Mouse (Mus musculus) forebrain, embryonic 14.5 days (tissue): ENCODE measurements around the gene Psma4. TPM values are rescaled to one million over a fixed set of nuclear protein-coding genes. Genes with fewer than 3 reads are reported as not detected.

Experiments
- ATAC-seq: fragments of 200-750 bp; cut with Nextera tagmentation; 2 replicates; pipeline ENCODE4 v1.8.0; 2017; ENCODE audit warnings: mild to moderate bottlenecking, moderate library complexity
- DNase-seq: peaks from one replicate; pipeline ENCODE4 v3.0.0-alpha.2; 2015; ENCODE audit warnings: low spot score
- H3K27ac ChIP-seq: fragments of 300-500 bp; sonication (generic); 2 replicates; pipeline ENCODE4 v1.5.1; 2014; ENCODE audit warnings: low read depth, mild to moderate bottlenecking, control low read depth, low read length, moderate library complexity
- H3K27me3 ChIP-seq: fragments of 300-500 bp; sonication (generic); replicated peaks from 2 replicates; pipeline ENCODE4 v1.6.1; 2014; ENCODE audit warnings: low read length, control low read depth, mixed read lengths; ENCODE audit not compliant: control insufficient read depth, insufficient read depth
- H3K36me3 ChIP-seq: fragments of 300-500 bp; sonication (generic); 2 replicates; pipeline ENCODE4 v1.6.1; 2014; ENCODE audit warnings: low read length, control low read depth; ENCODE audit not compliant: control insufficient read depth, insufficient read depth
- H3K4me1 ChIP-seq: fragments of 300-500 bp; sonication (generic); 2 replicates; pipeline ENCODE4 v1.6.1; 2014; ENCODE audit warnings: antibody characterized with exemption, low read length, control low read depth; ENCODE audit not compliant: control insufficient read depth, insufficient read depth
- H3K4me2 ChIP-seq: fragments of 300-500 bp; sonication (generic); 2 replicates; pipeline ENCODE4 v1.6.1; 2014; ENCODE audit warnings: mild to moderate bottlenecking, control low read depth, low read length
- H3K4me3 ChIP-seq: fragments of 300-500 bp; sonication (generic); 2 replicates; pipeline ENCODE4 v1.5.1; 2014; ENCODE audit warnings: low read depth, low read length, control low read depth
- H3K9ac ChIP-seq: fragments of 300-500 bp; sonication (generic); 2 replicates; pipeline ENCODE4 v1.6.1; 2014; ENCODE audit warnings: mild to moderate bottlenecking, low read length, control low read depth, moderate library complexity
- H3K9me3 ChIP-seq: fragments of 300-500 bp; sonication (generic); replicated peaks from 2 replicates; pipeline ENCODE4 v1.6.1; 2016; ENCODE audit warnings: low read length, control low read depth, mixed read lengths; ENCODE audit not compliant: control insufficient read depth
- WGBS: fragments of 180-500 bp; shearing (Covaris S2); extraction: QIAGEN DNeasy Blood & Tissue Kit; methylation state at CpG from one replicate; pipeline ENCODE4 v1.1.7; 2014; 5-methylcytosine and 5-hydroxymethylcytosine counted together
- polyA plus RNA-seq: library from polyadenylated mRNA; unstranded; fragments of >200 nt; fragmentation: Nextera tagmentation; extraction: Ambion mirVana; gene quantifications from 2 replicates; pipeline ENCODE4 v1.2.1, GENCODE M21; 2014

Gene Psma4
- 323 and 355 TPM in 2 replicates for polyA plus RNA-seq

- H3K4me3 ChIP-seq: peak within 1 kb of the TSS; percentile 93
- no peaks in the 10 kb centered on the region for H3K9me3 ChIP-seq
- peak within 1 kb of the TSS; percentile 92 for H3K27ac ChIP-seq
- H3K4me1 ChIP-seq: peaks cover 11% of the 10 kb centered on the region
- WGBS: under 1% methylated on average over 65 of the region's 65 CpGs
- DNase-seq (peak; percentile 97), ATAC-seq (peak; percentile 100)
- H3K4me2 ChIP-seq: peak within 1 kb of the TSS; percentile 60
- H3K36me3 ChIP-seq: peaks cover 28% of the 10 kb centered on the region
- H3K9ac ChIP-seq: peak within 1 kb of the TSS; percentile 86
- no peaks in the 10 kb centered on the region for H3K27me3 ChIP-seq
These were observed at the start of gene Psma4, which contains the start of gene AY074887 for GRCm38 (mm10) chr9:54950575-54951321. Gene Psma4 (plus strand): TSS chr9:54950790. Gene AY074887 (minus strand): TSS chr9:54950998.

DNA sequence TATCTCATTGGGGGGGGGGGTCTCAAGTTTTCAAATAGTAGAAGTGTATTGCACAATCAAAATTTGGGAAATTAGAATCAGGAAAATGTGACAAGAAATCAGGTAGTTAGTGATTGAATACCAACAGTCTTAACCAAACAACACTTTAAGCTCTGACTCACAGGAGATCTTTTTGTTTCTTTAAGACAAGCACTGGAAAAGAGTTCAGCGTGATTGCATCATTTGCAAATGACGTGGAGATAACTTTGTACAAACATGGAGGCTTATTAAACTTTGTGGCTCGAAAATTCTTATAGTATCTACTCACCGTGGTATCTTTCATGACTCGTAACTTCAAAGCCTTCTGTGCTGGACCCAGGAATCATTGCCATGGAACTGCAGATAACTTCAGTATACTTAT, 41.1 kb upstream of the Psma4 start:
- Histone ChIP-seq H3K9me3 (no peaks in the 10 kb centered on the region), H3K36me3 (peaks cover 59% of the 10 kb centered on the region), H3K9ac (no peak overlapping the region), H3K4me3 (no peak overlapping the region), H3K4me1 (no peaks in the 10 kb centered on the region), H3K27ac (no peak overlapping the region), H3K4me2 (no peak overlapping the region), H3K27me3 (no peaks in the 10 kb centered on the region)
- no peak for ATAC-seq
- WGBS: 94% methylated on average over 5 of the region's 5 CpGs
- DNase-seq: no peak

DNA sequence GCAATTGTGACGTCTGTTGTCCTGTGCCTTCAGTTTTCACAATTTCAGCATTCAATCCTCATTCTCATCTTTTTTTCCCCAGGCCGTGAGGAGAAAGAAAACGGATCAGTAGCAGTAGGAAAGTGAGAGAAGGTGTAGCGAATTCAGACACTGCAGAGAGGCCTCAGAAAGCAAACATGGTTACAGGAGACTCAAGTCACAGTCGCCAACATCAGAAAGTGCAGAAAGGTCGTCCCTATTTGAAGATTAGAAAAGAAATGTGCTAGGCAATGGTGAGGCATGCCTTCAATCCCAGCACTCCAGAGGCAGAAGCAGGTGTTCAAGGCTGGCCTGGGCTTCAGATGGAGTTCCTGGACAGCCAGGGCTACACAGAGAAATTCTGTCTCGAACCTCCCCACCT, 35.0 kb upstream of the Psma4 start:
- Histone ChIP-seq H3K4me2 (no peak overlapping the region), H3K9me3 (no peaks in the 10 kb centered on the region), H3K36me3 (peaks cover 12% of the 10 kb centered on the region), H3K27me3 (no peaks in the 10 kb centered on the region), H3K27ac (no peak overlapping the region), H3K9ac (no peak overlapping the region), H3K4me1 (peaks cover 6% of the 10 kb centered on the region; the same call in 1 of the 2 replicates), H3K4me3 (no peak overlapping the region)
- WGBS: 65% methylated on average over 7 of the region's 7 CpGs
- DNase-seq (no peak), ATAC-seq (no peak)

- Histone ChIP-seq H3K27me3 (no peaks in the 10 kb centered on the region), H3K9me3 (no peaks in the 10 kb centered on the region), H3K27ac (no peak overlapping the region), H3K4me1 (peaks cover 6% of the 10 kb centered on the region; the same call in 1 of the 2 replicates), H3K36me3 (peaks cover 7% of the 10 kb centered on the region), H3K4me3 (no peak overlapping the region), H3K4me2 (peak overlapping the region; percentile 82), H3K9ac (no peak overlapping the region; the same call in 1 of the 2 replicates)
- DNase-seq (peak; percentile 10), ATAC-seq (peak; percentile 4; the same call in 1 of the 2 replicates)
- WGBS: 64% methylated on average over 8 of the region's 8 CpGs
These were observed 34.2 kb upstream of the Psma4 start for GRCm38 (mm10) chr9:54916401-54916800.

GRCm38 (mm10) chr9:54917010-54917677, 33.4 kb upstream of the Psma4 start, which contains the start of gene Hykk:
Gene Hykk (plus strand): TSS chr9:54917283.
- Histone ChIP-seq H3K9ac (peak within 1 kb of the TSS; percentile 72), H3K27ac (no peak within 1 kb of the TSS), H3K9me3 (no peaks in the 10 kb centered on the region), H3K4me3 (peak within 1 kb of the TSS; percentile 64), H3K36me3 (no peaks in the 10 kb centered on the region; the same call in 1 of the 2 replicates), H3K4me2 (peak within 1 kb of the TSS; percentile 82), H3K4me1 (peaks cover 6% of the 10 kb centered on the region; the same call in 1 of the 2 replicates), H3K27me3 (no peaks in the 10 kb centered on the region)
- WGBS: under 1% methylated on average over 34 of the region's 34 CpGs
- DNase-seq (peak; percentile 98), ATAC-seq (peak; percentile 98)

DNA sequence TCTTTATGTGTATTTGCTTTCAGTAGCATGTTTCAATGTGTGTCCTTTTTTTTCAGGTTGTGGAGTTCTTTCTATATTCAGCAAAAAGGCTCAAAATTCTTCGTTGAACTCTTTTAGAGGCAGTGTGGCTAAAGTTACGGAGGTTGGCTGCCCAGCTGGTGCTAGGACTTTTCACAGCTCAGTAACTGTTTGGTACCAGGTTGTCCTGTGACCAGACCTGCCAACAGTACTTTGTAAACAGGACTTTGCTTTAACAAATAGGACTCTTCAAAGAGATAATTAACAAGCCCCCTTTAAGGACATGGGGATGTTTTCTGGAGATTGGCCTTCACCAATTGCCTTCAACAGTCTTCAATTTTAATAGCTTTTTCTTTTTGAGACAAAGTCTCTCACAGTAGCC, 32.4 kb upstream of the Psma4 start:
- DNase-seq (no peak), ATAC-seq (no peak)
- Histone ChIP-seq H3K4me1 (peaks cover 6% of the 10 kb centered on the region; the same call in 1 of the 2 replicates), H3K36me3 (no peaks in the 10 kb centered on the region), H3K27ac (no peak overlapping the region), H3K9ac (no peak overlapping the region), H3K9me3 (no peaks in the 10 kb centered on the region), H3K27me3 (no peaks in the 10 kb centered on the region), H3K4me3 (no peak overlapping the region), H3K4me2 (no peak overlapping the region)
- 70% methylated on average over 2 of the region's 2 CpGs for WGBS

- WGBS: 96% methylated on average over 5 of the region's 5 CpGs
- peaks cover 6% of the 10 kb centered on the region; the same call in 1 of the 2 replicates for H3K4me1 ChIP-seq
- H3K36me3 ChIP-seq: no peaks in the 10 kb centered on the region
- no peaks in the 10 kb centered on the region for H3K27me3 ChIP-seq
- H3K4me2 ChIP-seq: no peak overlapping the region
- no peak overlapping the region for H3K4me3 ChIP-seq
- no peaks in the 10 kb centered on the region for H3K9me3 ChIP-seq
- DNase-seq: no peak
- no peak overlapping the region for H3K9ac ChIP-seq
- H3K27ac ChIP-seq: no peak overlapping the region
- ATAC-seq: no peak
These were observed 31.8 kb upstream of the Psma4 start for GRCm38 (mm10) chr9:54918781-54919180.

GRCm38 (mm10) chr9:54919946-54920345, 30.6 kb upstream of the Psma4 start:
- Histone ChIP-seq H3K4me3 (no peak overlapping the region), H3K27ac (no peak overlapping the region), H3K36me3 (no peaks in the 10 kb centered on the region), H3K9me3 (no peaks in the 10 kb centered on the region), H3K9ac (no peak overlapping the region), H3K4me2 (no peak overlapping the region), H3K4me1 (peaks cover 6% of the 10 kb centered on the region; the same call in 1 of the 2 replicates), H3K27me3 (no peaks in the 10 kb centered on the region)
- WGBS: 58% methylated on average over 4 of the region's 4 CpGs
- DNase-seq (no peak), ATAC-seq (no peak)
